Mouse (Mus musculus) adipocyte (in vitro differentiated cells): ENCODE data around the gene Atf1.

Experiments
- DNase-seq: peaks from one replicate; pipeline ENCODE4 v3.0.0-alpha.2; 2016; ENCODE audit warnings: low spot score

The Atf1 gene

GRCm38 (mm10) chr15:100216173-100216572, 11.4 kb upstream of the Atf1 start:
- DNase-seq = no peak

DNA sequence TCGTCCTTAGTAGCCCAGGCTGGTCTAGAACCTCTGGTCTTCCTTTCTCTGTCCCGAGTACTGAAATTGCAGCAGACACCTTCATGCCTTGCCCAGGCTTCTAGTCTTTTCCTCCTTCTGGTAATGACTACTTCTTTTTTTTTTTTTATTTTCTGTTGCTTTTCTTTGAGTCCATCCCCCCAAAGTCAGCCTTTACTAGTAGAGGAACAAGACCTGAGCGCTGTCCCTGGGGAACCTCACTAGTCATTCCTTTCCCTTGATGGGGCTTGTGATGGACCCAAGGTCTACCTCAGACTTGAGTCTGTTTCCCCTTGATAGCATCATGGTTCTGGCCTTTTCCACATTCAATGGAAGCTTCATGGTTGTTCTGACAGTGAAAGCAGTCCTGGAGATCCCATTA, 9.6 kb upstream of the Atf1 start:
- DNase-seq = no peak

- DNase-seq = no peak
Measured at GRCm38 (mm10) chr15:100219396-100219795, 8.2 kb upstream of the Atf1 start.

- no peak for DNase-seq
Measured at GRCm38 (mm10) chr15:100220916-100221315, 6.7 kb upstream of the Atf1 start.

GRCm38 (mm10) chr15:100225381-100225780, 2.2 kb upstream of the Atf1 start:
- DNase-seq = no peak

- DNase-seq = peak; percentile 80
Measured at GRCm38 (mm10) chr15:100225891-100226290, 1.7 kb upstream of the Atf1 start.

DNA sequence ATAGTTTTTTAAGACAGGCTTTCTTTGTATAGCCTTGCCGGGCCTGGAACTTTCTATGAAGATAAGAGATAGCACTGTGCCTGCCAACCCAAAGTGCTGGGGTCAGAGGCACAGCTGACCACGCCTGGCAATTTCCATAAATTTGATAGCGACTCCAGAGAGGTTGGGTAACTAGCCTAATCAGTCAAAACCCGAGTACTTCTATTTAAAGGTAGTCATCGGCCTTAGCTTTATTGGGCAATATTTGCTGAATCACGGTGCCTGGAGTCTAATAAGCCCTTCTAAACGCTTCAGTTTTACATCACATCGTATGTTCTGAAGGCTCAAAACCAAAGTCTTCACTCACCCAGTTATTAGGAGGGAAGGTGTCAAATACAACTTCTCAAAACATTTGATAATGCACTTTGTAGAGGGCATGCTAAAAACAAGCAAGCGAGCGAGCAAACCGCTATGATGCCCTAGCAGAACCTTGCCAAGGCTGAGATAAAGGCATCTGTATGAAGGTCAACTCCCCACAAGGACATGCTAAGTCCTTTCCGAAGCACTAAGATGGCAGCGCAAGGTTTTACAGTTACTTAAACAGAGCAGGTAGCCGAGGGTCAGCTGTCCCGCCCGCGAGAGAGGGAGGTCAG, 472 bp upstream of the Atf1 start:
- DNase-seq = peak; percentile 89

DNA sequence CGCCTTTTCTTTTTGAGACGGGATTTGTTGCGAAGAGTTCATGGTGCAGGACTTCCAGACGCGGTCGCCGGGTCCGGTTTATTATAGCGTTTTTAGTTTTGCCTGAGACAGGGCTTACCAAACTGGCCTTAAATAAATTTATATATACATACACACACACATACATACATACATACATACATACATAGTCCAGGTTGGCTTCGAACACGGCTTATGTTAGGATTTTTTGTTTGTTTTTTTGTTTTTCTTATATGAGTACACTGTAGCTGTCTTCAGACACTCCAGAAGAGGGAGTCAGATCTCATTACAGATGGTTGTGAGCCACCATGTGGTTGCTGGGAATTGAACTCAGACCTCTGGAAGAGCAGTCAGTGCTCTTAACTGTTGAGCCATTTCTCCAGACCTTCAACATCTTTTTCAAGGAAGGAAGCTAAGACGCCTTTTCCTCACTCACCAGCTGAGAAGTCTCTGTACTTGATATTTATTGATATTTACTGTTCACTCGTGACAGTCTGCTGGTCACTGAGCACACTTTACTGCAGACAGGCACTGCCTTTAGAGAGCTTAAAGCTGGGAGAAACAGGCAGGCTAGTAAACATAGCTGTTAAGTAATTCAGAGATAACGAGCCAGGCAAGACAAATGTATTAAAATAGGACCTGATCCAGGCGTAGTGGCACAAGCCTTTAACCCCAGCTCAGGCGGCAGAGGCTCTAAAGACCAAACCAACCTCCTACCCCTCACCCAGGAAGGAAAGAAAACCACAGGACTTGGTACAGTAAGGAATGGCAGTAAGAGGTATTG, 1.1 kb downstream of the Atf1 start:
- peak; percentile 42 for DNase-seq

DNA sequence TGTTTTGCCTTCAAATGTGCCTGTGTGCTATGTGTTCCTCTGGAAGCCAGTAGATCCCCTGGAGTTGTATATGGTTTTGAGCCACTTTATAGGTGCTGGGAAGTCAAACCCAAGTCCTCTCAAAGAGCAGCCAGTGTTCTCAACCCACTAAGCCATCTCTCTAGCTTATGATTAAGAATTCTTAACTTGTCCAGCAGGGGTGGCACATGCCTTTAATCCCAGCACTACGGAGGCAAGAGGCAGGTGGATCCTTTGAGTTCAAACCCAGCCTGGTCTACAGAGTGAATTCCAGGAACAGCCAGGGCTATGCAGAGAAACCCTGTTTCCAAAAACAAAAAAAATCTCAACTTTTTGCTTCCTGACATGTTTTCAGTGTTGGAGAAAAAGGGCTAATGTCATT, 3.0 kb downstream of the Atf1 start:
- no peak for DNase-seq

- no peak for DNase-seq
Measured at GRCm38 (mm10) chr15:100231616-100232525, 4.3 kb downstream of the Atf1 start.

- no peak for DNase-seq
Measured at GRCm38 (mm10) chr15:100235208-100235965, 7.8 kb downstream of the Atf1 start.

DNA sequence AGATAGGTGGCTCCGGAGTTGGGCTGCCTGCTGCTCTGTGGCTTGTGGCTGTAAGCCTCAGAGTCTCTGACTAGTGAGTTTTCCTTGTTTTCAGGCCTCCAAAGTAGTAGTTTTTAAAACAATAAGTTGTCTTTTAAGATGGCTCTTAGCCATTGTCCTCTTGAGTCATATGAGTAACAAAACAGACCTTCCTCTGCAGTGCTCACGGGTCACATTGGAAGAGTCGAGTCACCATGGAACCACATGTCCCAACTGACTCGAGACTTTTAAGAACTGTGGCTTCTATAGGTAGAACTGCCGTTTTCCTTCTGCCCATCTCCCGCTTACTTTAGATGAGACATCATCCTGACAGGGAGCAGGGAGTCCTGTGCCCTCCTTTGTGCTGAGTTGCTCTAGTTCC, 9.3 kb downstream of the Atf1 start:
- DNase-seq = peak; percentile 25

- no peak for DNase-seq
Measured at GRCm38 (mm10) chr15:100241780-100242179, 14.2 kb downstream of the Atf1 start.

DNA sequence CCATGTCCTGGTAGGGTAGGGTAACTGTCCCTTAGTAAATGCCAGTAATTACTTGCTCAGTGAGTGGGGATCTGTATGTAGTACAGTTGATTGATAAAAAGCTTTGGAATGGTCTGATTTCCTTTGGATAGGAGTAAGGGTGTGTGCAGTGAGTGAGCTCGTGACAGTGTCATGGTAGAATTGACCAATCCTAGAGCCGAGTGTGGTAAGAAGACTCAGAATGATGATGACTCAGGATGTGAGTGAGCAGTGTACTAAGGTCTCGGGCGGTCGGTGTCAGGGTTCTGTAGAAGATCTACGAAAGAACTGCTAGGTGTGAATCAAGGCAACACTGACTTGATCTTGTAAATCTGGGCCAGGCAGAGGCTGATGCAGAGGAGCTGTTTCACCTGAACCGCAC, 18.3 kb downstream of the Atf1 start:
- DNase-seq = no peak

GRCm38 (mm10) chr15:100247296-100247695, 19.7 kb downstream of the Atf1 start:
- DNase-seq = no peak

DNA sequence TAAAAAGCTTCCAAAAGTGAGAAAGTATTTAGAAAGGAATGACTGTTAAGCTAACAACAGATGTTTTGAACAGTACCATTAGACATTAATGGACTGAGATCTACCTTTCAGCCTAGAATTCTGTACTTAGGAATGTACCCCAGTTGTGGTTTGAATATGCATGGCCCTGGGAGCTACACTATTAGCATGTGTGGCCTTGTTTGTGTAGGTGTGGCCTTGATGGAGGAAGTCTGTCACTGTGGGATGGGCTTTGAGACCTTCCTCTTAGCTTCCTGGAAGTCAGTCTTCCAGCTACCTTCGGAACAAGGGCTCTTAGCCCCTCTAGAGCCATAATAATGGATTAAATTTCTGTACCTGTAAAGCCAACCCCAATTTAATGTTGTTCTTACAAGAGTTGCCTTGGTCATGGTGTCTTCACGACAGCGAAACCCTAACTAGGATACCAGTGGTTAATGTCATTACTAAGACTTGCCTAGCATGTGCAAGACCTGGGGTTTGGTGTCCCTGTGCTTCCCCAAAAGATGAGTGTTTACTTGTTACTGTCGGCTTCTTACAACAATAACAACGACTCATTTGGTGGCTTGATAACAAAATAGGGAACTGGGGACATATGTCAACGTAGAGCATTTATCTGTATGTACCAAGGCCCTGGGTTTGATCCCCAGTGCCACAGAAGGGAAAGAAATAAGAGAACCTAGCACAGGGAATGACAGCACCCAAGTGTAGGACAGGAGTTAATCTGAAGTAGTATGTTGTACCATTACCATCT, 21.2 kb downstream of the Atf1 start:
- no peak for DNase-seq

- DNase-seq = peak; percentile 77
Measured at GRCm38 (mm10) chr15:100251153-100251780, 23.6 kb downstream of the Atf1 start.

DNA sequence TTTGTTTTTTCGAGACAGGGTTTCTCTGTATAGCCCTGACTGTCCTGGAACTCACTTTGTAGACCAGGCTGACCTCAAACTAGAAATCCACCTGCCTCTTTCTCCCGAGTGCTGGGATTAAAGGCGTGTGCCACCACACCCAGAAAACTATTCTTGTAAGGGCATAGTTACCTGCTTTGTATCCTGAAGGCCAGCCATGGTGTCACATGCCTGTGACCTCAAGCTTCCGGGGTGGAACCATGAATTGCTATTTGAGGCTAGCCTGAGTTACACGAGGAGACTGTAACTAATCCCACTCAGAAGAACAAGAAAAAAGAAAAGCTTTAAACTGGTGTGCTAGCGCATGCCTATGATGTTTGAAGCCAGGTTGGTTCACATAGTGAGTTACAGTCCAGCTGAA, 28.8 kb downstream of the Atf1 start:
- DNase-seq = no peak

DNA sequence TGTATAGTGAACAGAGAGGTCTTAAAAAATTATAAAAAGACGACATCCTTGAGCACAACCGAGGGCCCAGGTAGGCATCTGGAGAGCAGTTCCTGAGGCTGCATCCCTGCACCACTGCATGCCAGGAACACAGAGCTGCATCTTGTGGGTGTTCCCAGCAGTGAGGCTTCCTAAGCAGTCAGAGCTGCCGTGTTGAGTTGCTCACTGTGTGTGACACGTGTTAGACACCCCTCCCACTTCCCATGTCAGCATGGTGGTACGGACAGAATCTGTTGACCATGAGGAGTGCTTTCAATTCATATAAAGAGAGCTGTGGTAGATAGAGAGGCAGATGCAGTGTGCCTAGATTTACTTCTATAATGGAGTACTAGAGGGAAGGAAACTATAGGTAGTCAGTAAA, 29.7 kb downstream of the Atf1 start:
- DNase-seq = no peak

DNA sequence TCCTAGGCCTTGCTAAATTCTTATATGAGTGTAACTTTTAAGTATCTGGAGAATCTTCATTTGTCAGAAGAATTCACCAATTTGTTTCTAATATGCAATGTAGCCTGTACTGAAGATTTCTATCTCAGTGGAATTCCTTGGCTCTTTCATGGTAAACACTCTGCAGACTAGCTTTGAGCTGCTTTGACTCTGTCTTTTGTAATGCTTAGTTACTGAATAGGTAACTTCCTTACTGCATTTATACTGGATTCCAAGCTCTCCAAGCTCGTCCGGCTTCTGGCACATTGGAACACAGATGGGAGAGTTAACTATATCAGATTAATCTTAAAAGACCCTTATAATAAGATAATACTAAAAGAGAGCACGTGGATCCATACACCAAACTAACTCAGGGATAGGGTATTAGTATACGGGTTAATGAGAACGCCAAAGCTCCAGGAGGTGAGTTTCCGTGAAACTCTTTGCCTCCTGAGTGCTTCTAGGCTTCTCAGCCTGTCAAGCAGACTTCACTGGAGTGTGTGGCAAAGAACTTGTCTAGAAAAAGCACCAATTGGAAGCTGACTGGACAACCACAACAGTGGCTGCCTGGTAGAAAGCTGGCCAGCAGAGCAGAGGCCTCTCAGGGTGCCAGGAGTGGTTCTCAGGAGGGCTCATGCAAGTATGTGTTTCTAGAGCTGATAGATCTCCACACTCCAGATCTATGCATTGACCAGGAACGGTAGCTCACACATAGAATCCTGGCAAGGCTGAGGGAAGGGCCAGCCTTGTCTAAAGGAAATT, 31.2 kb downstream of the Atf1 start:
- no peak for DNase-seq
